Mouse (Mus musculus): Measurements from ENCODE around the gene Mmp15.

Gene Mmp15

GRCm38 (mm10) chr8:95352151-95352870 is at the start of gene Mmp15:
Gene Mmp15, plus strand, starts transcription at chr8:95352268.
- peak; percentile 30 for DNase-seq

- no peak for DNase-seq
Observed at GRCm38 (mm10) chr8:95302410-95302809, 49.7 kb upstream of the Mmp15 start.

- DNase-seq: no peak
Observed at GRCm38 (mm10) chr8:95305526-95305925, 46.5 kb upstream of the Mmp15 start.

GRCm38 (mm10) chr8:95306431-95306830 is 45.6 kb upstream of the Mmp15 start, which contains the start of gene Cngb1:
Gene Cngb1, minus strand, starts transcription at chr8:95306585.
- DNase-seq: no peak

GRCm38 (mm10) chr8:95310342-95310970 is 41.6 kb upstream of the Mmp15 start, which contains the start of gene Tepp:
Gene Tepp, plus strand, starts transcription at chr8:95310566.
- no peak for DNase-seq

- no peak for DNase-seq
Observed at GRCm38 (mm10) chr8:95312836-95313235, 39.2 kb upstream of the Mmp15 start.

DNA sequence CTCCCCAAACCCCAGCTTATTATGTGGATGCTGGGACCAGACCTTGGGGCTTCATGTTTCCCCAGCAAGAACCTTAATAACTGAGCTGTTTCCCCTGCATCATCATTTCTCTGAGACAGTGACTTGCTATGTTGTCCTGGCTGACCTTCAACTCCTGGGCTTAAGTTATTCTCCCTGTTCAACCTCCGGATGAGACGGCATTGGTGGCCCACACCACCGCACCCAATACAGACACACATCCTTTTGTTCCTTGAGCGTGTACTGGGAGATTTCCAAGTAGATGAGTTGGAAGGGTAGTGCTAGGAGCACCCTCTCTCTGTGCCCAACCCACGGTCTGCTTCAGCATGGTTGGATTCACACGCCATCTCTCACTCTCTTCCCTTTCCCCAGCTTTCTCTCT is 38.2 kb upstream of the Mmp15 start:
- no peak for DNase-seq

GRCm38 (mm10) chr8:95314707-95315106 is 37.4 kb upstream of the Mmp15 start:
- DNase-seq: no peak

GRCm38 (mm10) chr8:95315350-95315749 is 36.7 kb upstream of the Mmp15 start:
- no peak for DNase-seq

DNA sequence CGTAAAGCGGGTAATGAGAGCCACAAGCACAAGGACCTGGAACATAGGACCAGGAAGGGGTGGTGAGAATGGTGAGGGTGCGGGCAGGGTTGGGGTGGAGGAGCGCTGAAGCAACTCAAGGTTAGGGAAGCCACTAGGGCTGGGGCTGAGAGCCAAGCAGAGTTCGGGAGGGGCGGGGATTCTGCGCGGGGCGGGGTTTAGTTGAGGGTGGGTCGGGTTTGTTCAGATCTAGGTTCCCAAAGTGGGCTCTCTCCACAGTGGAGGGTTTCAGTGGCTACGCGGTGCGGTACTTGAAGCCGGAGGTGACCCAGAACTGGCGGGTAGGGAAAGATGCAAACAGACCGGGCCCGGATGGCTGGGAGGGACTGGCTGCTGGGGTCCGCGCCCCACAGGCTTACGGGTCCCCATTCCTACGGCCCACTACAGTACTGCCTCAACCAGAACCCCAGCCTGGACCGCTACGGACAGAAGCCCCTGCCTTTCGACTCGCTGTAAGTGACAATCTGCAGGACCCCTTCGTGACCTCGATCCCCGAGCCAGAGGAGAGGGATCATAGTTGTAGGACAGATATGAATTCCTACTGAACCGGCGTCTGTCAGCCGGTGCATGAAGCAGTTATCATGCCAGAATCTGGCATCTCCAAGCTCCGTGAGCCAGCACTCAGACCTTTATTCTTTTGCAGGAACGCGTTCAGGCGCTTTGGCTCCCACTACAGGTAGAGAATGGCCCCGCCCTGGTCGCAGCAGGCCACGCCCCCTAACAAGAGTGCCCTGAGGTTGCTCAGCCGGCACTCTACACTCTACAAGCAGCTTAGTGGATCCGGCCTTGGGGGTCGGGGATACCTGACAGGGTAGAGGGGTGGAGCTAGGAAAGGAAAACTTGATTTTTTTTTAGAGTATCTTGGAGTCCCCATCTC is 31.6 kb upstream of the Mmp15 start:
- DNase-seq: peak; percentile 51

DNA sequence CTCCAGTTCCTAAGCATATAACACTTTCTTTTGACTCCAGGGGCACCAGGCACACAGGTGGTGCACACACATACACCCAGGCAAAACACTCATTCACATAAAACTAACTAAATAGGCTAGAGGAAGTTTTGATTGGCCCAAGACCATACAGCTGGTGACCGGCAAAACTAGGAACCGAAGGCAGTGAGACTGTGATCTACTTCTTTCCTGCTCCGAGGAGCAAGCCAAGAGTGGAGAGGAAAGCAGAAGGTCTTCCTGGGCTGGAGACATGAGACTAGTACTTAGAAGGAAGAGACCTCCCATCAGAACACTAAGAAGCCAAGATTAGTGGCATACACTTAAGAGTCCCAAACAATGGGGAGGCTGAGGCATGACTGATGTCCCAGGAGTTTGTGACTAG is 28.9 kb upstream of the Mmp15 start:
- no peak for DNase-seq

DNA sequence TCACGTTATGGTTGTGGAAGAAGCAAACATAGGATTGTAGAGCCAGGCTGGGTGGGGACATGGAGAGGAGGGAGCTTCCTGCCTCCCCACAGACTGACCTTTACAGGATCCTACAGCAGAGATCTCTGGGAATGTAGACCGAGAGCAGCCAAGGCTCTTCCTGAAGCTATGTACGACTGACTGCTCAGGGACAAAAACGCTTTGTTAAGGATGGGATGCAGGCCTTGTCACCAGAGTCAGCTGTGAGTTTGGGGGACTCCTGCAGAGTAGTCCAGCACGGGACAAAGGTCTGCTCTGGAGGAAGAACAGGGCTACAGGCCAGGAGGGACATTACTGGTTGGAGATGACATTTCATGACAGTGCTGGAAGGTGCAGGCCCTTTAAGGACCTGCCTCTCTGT is 27.4 kb upstream of the Mmp15 start:
- no peak for DNase-seq

GRCm38 (mm10) chr8:95326822-95327221 is 25.2 kb upstream of the Mmp15 start:
- DNase-seq: no peak

GRCm38 (mm10) chr8:95327866-95328465 is 24.1 kb upstream of the Mmp15 start:
- DNase-seq: no peak

- no peak for DNase-seq
Observed at GRCm38 (mm10) chr8:95330367-95330766, 21.7 kb upstream of the Mmp15 start.

- no peak for DNase-seq
Observed at GRCm38 (mm10) chr8:95331156-95331719, 20.8 kb upstream of the Mmp15 start.

DNA sequence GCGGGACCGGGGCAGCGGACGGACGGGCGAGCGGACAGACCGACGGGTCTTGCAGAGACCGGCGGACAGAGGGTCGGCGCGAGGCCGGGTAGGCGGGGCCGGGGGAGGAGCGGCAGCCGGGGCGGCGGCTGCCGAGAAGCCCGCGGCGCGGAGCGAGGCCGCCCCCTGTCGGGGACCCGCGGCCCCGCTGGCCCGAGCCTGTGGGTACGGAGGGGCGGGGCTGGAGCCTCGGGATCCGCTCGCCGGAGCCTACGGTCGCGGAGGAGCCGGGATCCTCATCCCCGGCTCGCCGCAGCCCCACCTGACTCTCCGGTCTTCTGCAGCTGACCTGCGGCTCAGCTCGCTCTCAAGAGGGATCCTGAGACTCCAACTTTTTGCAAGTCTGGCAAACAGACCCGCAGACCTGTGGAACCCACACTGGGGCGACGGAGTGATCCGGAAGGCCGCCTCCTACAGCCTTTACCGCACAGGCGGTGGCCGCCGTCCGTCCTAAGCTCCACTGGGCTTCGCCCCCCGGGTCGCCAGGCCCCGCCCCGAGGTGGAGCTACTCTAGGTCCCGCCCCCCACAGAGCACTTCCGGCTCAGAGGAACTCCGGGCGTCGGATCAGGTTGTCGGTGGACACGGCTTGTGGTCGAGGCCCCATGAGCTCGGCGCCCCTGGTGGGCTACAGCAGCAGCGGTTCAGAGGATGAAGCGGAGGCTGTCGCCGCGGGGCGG is 20.2 kb upstream of the Mmp15 start, which contains the start of the genes Zfp319 and Usb1:
Gene Zfp319 (minus strand): TSS at position 231 of the 717 bp plus-strand sequence.
Gene Usb1 (plus strand): TSS at position 565 of the 717 bp plus-strand sequence.
- DNase-seq: peak; percentile 92

- no peak for DNase-seq
Observed at GRCm38 (mm10) chr8:95332437-95333199, 19.4 kb upstream of the Mmp15 start.

DNA sequence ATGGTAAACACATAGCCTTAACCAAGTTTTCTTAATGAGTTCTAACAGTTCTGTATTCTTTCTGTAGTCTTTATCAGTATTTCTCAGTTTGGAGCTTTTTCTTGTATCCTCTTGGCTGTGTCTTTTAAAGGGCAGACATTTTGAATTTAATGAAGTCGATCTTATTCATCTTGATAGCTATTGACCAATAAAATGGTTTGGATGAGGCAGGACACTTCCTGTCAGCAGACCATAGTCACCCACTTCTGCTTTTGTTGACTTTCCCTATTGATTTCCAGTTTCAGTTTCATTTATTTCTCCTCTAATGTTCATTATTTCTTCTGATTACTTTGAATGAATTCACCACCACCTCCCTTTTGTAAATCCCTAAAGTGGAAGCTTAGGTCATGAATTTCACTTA is 16.4 kb upstream of the Mmp15 start:
- no peak for DNase-seq

DNA sequence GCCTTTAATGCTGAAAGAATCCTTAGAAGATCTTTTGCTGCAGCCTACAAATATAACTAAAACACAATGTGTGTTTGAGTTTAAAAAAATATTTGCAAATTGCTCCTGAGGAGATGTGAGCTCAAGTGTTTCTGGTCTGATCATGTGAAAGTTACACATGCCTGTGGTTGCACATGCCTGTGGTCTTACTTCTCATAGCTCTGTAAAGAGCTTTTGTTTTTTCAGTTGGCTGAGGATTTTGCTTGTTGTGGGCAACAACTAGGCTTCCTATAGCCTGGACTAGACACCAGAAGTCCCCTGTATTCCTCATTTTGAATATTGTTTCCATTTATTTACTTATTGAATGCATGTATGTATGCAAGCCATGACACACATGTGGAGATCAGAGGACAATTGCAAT is 15.7 kb upstream of the Mmp15 start:
- no peak for DNase-seq

GRCm38 (mm10) chr8:95341721-95342120 is 10.3 kb upstream of the Mmp15 start:
- DNase-seq: no peak

Measured in cerebellum, adult 9-11 months (tissue).